In genomic region chr6:39264722-39265121, GRCm38 (mm10) we compare ENCODE assay signal across 9 mouse cellular contexts. TPM values are rescaled to one million over a fixed set of nuclear protein-coding genes. Genes with fewer than 3 reads are reported as not detected.
DNase-seq lines count a peak whose midpoint lies in the region; ATAC-seq lines count a peak whose summit lies in the region.
"Had no signal": no experiment of that assay in that cellular context is flagged by ENCODE, and none has a peak within 500 bp of the region (broad histone marks: within the 10 kb centered on the region; RNA-seq: fewer than 3 reads in every experiment).

No protein-coding gene starts in this region.

- ATAC-seq in heart, embryonic 11.5 days (replicated peaks; ENCODE audit: insufficient number of reproducible peaks, low FRiP score, low TSS enrichment) = no peak
- peak; percentile 75 for ATAC-seq in limb, embryonic 12.5 days (ENCODE audit: insufficient number of reproducible peaks, insufficient read depth, low FRiP score, low TSS enrichment, low read depth)
- peak; percentile 46; the same call in 1 of the 2 replicates for ATAC-seq in stomach, embryonic 14.5 days (ENCODE audit: insufficient number of reproducible peaks, insufficient read depth, low FRiP score, low read depth)

- H3K36me3 ChIP-seq in heart, embryonic 11.5 days (ENCODE audit: control insufficient read depth, insufficient read depth, low read length) = no peaks in the 10 kb centered on the region
- H3K36me3 ChIP-seq in limb, embryonic 12.5 days = no peaks in the 10 kb centered on the region
- no peaks in the 10 kb centered on the region for H3K36me3 ChIP-seq in stomach, embryonic 14.5 days (ENCODE audit: control insufficient read depth, insufficient read depth, low read length)

- no peaks in the 10 kb centered on the region for H3K27me3 ChIP-seq in heart, embryonic 11.5 days (ENCODE audit: control insufficient read depth, insufficient read depth, low read length)
- H3K27me3 ChIP-seq in limb, embryonic 12.5 days = no peaks in the 10 kb centered on the region
- no peaks in the 10 kb centered on the region for H3K27me3 ChIP-seq in stomach, embryonic 14.5 days (ENCODE audit: control insufficient read depth, insufficient read depth, low read length)
- H3K27me3 ChIP-seq: CH12.LX had no signal

- H3K27ac ChIP-seq in heart, embryonic 11.5 days (ENCODE audit: low read depth, low read length) = no peak overlapping the region
- H3K27ac ChIP-seq in limb, embryonic 12.5 days = peak overlapping the region; percentile 68; the same call in 1 of the 2 replicates
- no peak overlapping the region for H3K27ac ChIP-seq in stomach, embryonic 14.5 days (ENCODE audit: low read length)

- H3K9me3 ChIP-seq in heart, embryonic 11.5 days (replicated peaks; ENCODE audit: control insufficient read depth, low read length) = no peaks in the 10 kb centered on the region
- H3K9me3 ChIP-seq in limb, embryonic 12.5 days = no peaks in the 10 kb centered on the region
- H3K9me3 ChIP-seq in stomach, embryonic 14.5 days (ENCODE audit: control insufficient read depth, low read depth, low read length) = no peaks in the 10 kb centered on the region

- H3K4me2 ChIP-seq in heart, embryonic 11.5 days = no peak overlapping the region
- no peak overlapping the region for H3K4me2 ChIP-seq in limb, embryonic 12.5 days
- H3K4me2 ChIP-seq in stomach, embryonic 14.5 days (replicated peaks; ENCODE audit: low read depth, low read length) = no peak overlapping the region

- 32% methylated on average over 4 of the region's 4 CpGs for WGBS in heart, embryonic 11.5 days (ENCODE audit: insufficient replicate concordance)
- 26% methylated on average over 4 of the region's 4 CpGs for WGBS in limb, embryonic 12.5 days
- 41% methylated on average over 4 of the region's 4 CpGs for WGBS in stomach, embryonic 14.5 days

- peak; percentile 99 for DNase-seq in heart, adult 11 months
- peak; percentile 64 for DNase-seq in heart, postnatal 4 days
- DNase-seq in right cerebral cortex, postnatal 36 days (ENCODE audit: low spot score in 2 of 2) = no peak
- DNase-seq in embryo, embryonic 9.5 days (ENCODE audit: extremely low spot score) = no peak
- no peak for DNase-seq in thymus, postnatal 4 days

- H3K4me3 ChIP-seq in heart, embryonic 11.5 days (ENCODE audit: low read depth, low read length) = no peak overlapping the region
- H3K4me3 ChIP-seq in limb, embryonic 12.5 days (replicated peaks) = no peak overlapping the region
- no peak overlapping the region for H3K4me3 ChIP-seq in stomach, embryonic 14.5 days (ENCODE audit: low read depth, low read length)

- no peaks in the 10 kb centered on the region for H3K4me1 ChIP-seq in heart, embryonic 11.5 days (ENCODE audit: control insufficient read depth, insufficient read depth, low read length)
- peaks cover 30% of the 10 kb centered on the region for H3K4me1 ChIP-seq in limb, embryonic 12.5 days (replicated peaks)
- 0 out of 2 replicates have a peak, but pooled peaks cover 4% of the 10 kb centered on the region for H3K4me1 ChIP-seq in stomach, embryonic 14.5 days (ENCODE audit: control insufficient read depth, insufficient read depth, low read length)

- no peak overlapping the region for H3K9ac ChIP-seq in heart, embryonic 11.5 days (ENCODE audit: low read depth, low read length)
- H3K9ac ChIP-seq in limb, embryonic 12.5 days (replicated peaks) = no peak overlapping the region
- no peak overlapping the region for H3K9ac ChIP-seq in stomach, embryonic 14.5 days (replicated peaks; ENCODE audit: low read depth, low read length)

RNA-seq across cellular contexts. Expression of gene Kdm7a, which starts 58.1 kb away (rescaled TPM):
- 5.2 and 5.8 TPM in 2 replicates for polyA plus RNA-seq in heart, embryonic 11.5 days (2014; fragmentation: Nextera tagmentation; extraction: Ambion mirVana)
- 10 to 100 TPM; 12.3 to 12.5 TPM for total RNA-seq in heart, postnatal 4 days (2021)
- polyA plus RNA-seq in limb, embryonic 12.5 days (2016; fragmentation: Nextera tagmentation; extraction: Ambion mirVana) = 11.3 and 11.6 TPM in 2 replicates
- polyA plus RNA-seq in stomach, embryonic 14.5 days (2014; fragmentation: Nextera tagmentation; extraction: Ambion mirVana) = 6.5 and 7.2 TPM in 2 replicates

Comparison
In these comparisons a context has a peak if more than half of its experiments do, and no peak if none do; other contexts are left out.
1. DNase-seq: peak in heart, adult 11 months (single experiment) and heart, postnatal 4 days (single experiment); none in right cerebral cortex, postnatal 36 days (0 of 2), embryo, embryonic 9.5 days (single experiment) and thymus, postnatal 4 days (single experiment).